Mouse (Mus musculus) ES-Bruce4 (cell line): Measurements from ENCODE around the gene Lmcd1.

Experiments used
- CTCF ChIP-seq: IDR thresholded peaks from one replicate; pipeline ENCODE4 v1.8.1; 2011; ENCODE audit warnings: low read depth, low read length
- EP300 ChIP-seq: IDR thresholded peaks from 2 replicates; pipeline ENCODE4 v1.6.1; 2011; ENCODE audit warnings: low read depth, low read length; ENCODE audit not compliant: insufficient read depth
- POLR2A ChIP-seq: IDR thresholded peaks from one replicate; pipeline ENCODE4 v1.8.1; 2011; ENCODE audit warnings: low read length; ENCODE audit not compliant: insufficient read depth

- TF ChIP-seq POLR2A (no peak), CTCF (no peak), EP300 (no peak)
Observed at GRCm38 (mm10) chr6:112300633-112301032, 27.1 kb downstream of the Lmcd1 start.
